Mouse (Mus musculus): ENCODE results near the gene Tmem104. TPM values are rescaled to one million over a fixed set of nuclear protein-coding genes. Genes with fewer than 3 reads are reported as not detected.
A peak's percentile ranks its signal among the peaks of the same experiment; 100 is the strongest.

The Tmem104 gene
- polyA plus RNA-seq, 1 experiment: 21.6 TPM

GRCm38 (mm10) chr11:115233526-115234290 lies 46.4 kb downstream of the Tmem104 start:
- Histone ChIP-seq H3K4me1 (ENCODE audit: control insufficient read depth, insufficient read depth, low read length) (peaks cover 4% of the 10 kb centered on the region; the same call in 1 of the 2 replicates), H3K4me3 (replicated peaks; ENCODE audit: extremely low read depth, low read depth, low read length) (no peak overlapping the region)
- TF ChIP-seq CTCF (IDR thresholded peaks at IDR 0.05; ENCODE audit: insufficient read depth, low read length) (0 out of 2 replicates have a peak, but pooled peaks have one; percentile 20), POLR2A (IDR thresholded peaks at IDR 0.05; ENCODE audit: borderline replicate concordance, extremely low read depth, low read depth, low read length) (no peak)
- 76% methylated on average over 20 of the region's 20 CpGs for WGBS
- DNase-seq: no peak

GRCm38 (mm10) chr11:115234320-115235044 lies 47.2 kb downstream of the Tmem104 start:
- no peak for DNase-seq
- H3K4me3 ChIP-seq (replicated peaks; ENCODE audit: extremely low read depth, low read depth, low read length): no peak overlapping the region
- 80% methylated on average over 15 of the region's 15 CpGs for WGBS
- H3K4me1 ChIP-seq (ENCODE audit: control insufficient read depth, insufficient read depth, low read length): peaks cover 4% of the 10 kb centered on the region; the same call in 1 of the 2 replicates
- no peak for TF ChIP-seq POLR2A (IDR thresholded peaks at IDR 0.05; ENCODE audit: borderline replicate concordance, extremely low read depth, low read depth, low read length)
- TF ChIP-seq CTCF (IDR thresholded peaks at IDR 0.05; ENCODE audit: insufficient read depth, low read length): no peak

DNA sequence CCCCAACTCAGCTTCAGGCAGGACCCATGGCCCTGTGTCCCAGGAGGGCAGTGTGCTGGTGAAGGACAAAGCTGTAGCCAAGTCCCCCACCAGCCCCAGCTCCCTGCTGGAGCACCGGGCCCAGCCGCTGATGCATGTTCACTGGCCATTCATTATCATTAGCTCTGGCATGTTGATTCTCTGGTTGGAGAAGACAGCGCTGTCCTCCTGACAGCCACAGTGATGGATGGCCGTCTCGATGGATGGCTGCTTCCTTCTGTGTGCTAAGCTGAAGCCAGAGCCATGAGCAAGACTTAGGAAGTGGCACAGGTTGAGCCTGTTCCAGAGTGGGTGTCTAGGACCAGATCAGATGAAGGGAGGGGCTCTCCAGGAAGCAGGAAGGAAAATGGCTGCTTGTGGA lies 49.3 kb downstream of the Tmem104 start:
- TF ChIP-seq POLR2A (IDR thresholded peaks at IDR 0.05; ENCODE audit: borderline replicate concordance, extremely low read depth, low read depth, low read length): no peak
- TF ChIP-seq CTCF (IDR thresholded peaks at IDR 0.05; ENCODE audit: insufficient read depth, low read length): no peak
- H3K4me1 ChIP-seq (ENCODE audit: control insufficient read depth, insufficient read depth, low read length): peaks cover 4% of the 10 kb centered on the region; the same call in 1 of the 2 replicates
- WGBS: 30% methylated on average over 5 of the region's 5 CpGs
- no peak for DNase-seq
- H3K4me3 ChIP-seq (replicated peaks; ENCODE audit: extremely low read depth, low read depth, low read length): no peak overlapping the region

DNA sequence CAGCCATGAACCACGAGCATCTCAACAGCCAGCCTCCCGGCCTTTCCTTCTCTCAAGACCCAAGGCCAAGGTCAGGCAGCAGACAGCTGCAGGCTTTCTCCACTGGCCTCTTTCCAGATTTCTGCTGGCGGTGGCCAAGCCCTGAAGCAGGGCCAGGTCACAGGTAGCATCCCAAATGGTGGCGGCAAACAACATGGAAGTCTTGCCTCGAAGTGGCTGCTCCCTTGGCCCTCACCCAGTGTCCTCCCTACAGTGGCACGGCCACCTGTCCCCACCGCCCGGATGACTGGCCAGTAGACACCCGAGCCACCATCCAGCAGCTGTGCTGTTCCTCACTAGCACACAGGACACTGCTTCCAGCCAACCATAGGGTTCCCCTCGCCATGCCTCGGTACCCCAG lies 54.1 kb downstream of the Tmem104 start:
- WGBS: 81% methylated on average over 11 of the region's 11 CpGs
- Histone ChIP-seq H3K4me1 (ENCODE audit: control insufficient read depth, insufficient read depth, low read length) (peaks cover 4% of the 10 kb centered on the region; the same call in 1 of the 2 replicates), H3K4me3 (replicated peaks; ENCODE audit: extremely low read depth, low read depth, low read length) (no peak overlapping the region)
- DNase-seq: no peak
- no peak for TF ChIP-seq POLR2A (IDR thresholded peaks at IDR 0.05; ENCODE audit: borderline replicate concordance, extremely low read depth, low read depth, low read length)
- TF ChIP-seq CTCF (IDR thresholded peaks at IDR 0.05; ENCODE audit: insufficient read depth, low read length): no peak

DNA sequence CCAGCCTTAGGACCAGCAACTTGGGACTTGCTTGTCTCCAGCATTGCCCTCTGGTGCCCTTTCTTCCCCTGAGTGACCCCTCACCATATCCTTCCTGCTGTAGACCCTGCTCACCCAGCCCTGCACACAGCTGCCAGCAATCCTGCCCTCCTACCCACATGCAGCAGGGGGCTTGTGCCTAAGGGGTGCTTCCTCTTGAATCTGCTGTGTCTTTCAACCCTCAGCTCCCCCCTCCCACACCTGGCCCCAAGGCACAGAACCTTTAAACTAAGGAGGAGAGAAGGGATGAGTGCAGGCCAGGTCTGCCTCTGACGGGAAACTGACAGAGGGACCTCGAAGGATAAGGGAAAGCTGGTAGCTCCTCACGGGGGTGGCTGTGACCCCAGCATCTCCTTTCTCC lies 55.5 kb downstream of the Tmem104 start:
- WGBS: 85% methylated on average over 3 of the region's 3 CpGs
- no peak overlapping the region for H3K4me3 ChIP-seq (replicated peaks; ENCODE audit: extremely low read depth, low read depth, low read length)
- DNase-seq: no peak
- H3K4me1 ChIP-seq (ENCODE audit: control insufficient read depth, insufficient read depth, low read length): no peaks in the 10 kb centered on the region
- TF ChIP-seq POLR2A (IDR thresholded peaks at IDR 0.05; ENCODE audit: borderline replicate concordance, extremely low read depth, low read depth, low read length): no peak

GRCm38 (mm10) chr11:115243783-115244182 lies 56.5 kb downstream of the Tmem104 start:
- H3K4me3 ChIP-seq (replicated peaks; ENCODE audit: extremely low read depth, low read depth, low read length): no peak overlapping the region
- DNase-seq: no peak
- TF ChIP-seq CTCF (IDR thresholded peaks at IDR 0.05; ENCODE audit: insufficient read depth, low read length) (no peak), POLR2A (IDR thresholded peaks at IDR 0.05; ENCODE audit: borderline replicate concordance, extremely low read depth, low read depth, low read length) (no peak)
- 87% methylated on average over 12 of the region's 12 CpGs for WGBS
- H3K4me1 ChIP-seq (ENCODE audit: control insufficient read depth, insufficient read depth, low read length): no peaks in the 10 kb centered on the region

- H3K4me3 ChIP-seq (replicated peaks; ENCODE audit: extremely low read depth, low read depth, low read length): no peak overlapping the region
- WGBS: 70% methylated on average over 8 of the region's 8 CpGs
- DNase-seq: no peak
- no peaks in the 10 kb centered on the region for H3K4me1 ChIP-seq (ENCODE audit: control insufficient read depth, insufficient read depth, low read length)
- no peak for TF ChIP-seq POLR2A (IDR thresholded peaks at IDR 0.05; ENCODE audit: borderline replicate concordance, extremely low read depth, low read depth, low read length)
Measured at GRCm38 (mm10) chr11:115244840-115245239, 57.6 kb downstream of the Tmem104 start.

- TF ChIP-seq CTCF (IDR thresholded peaks at IDR 0.05; ENCODE audit: insufficient read depth, low read length) (no peak), POLR2A (IDR thresholded peaks at IDR 0.05; ENCODE audit: borderline replicate concordance, extremely low read depth, low read depth, low read length) (no peak)
- DNase-seq: no peak
- 63% methylated on average over 8 of the region's 8 CpGs for WGBS
Measured at GRCm38 (mm10) chr11:115246386-115246785, 59.1 kb downstream of the Tmem104 start.

DNA sequence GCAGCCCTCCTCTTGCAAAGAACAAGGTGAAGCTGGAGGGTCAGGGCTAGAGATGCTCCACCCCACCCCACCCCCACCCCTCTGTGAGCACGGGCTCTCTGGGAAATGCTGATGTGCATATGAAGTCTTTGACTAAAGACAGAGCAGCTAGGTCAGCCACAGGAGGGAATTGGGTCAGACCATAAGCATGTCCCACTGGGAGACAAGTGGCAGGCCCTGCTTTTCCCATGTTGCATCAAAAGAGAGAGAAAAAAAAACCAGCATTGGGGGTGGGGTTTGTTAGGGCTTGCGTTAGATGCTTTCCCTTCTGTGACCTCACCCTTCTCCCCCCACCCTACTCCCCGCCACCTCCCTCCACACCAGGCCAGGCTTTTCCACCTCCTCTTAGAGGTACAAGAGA lies 60.0 kb downstream of the Tmem104 start:
- Histone ChIP-seq H3K4me1 (ENCODE audit: control insufficient read depth, insufficient read depth, low read length) (0 out of 2 replicates have a peak, but pooled peaks cover 3% of the 10 kb centered on the region), H3K4me3 (replicated peaks; ENCODE audit: extremely low read depth, low read depth, low read length) (no peak overlapping the region)
- WGBS: 28% methylated on average over 3 of the region's 3 CpGs
- no peak for DNase-seq
- TF ChIP-seq POLR2A (IDR thresholded peaks at IDR 0.05; ENCODE audit: borderline replicate concordance, extremely low read depth, low read depth, low read length): no peak
- TF ChIP-seq CTCF (IDR thresholded peaks at IDR 0.05; ENCODE audit: insufficient read depth, low read length): no peak

More at GRCm38 (mm10) chr11:115246386-115246785, 59.1 kb downstream of the Tmem104 start:
- 0 out of 2 replicates have a peak, but pooled peaks cover 3% of the 10 kb centered on the region for H3K4me1 ChIP-seq (ENCODE audit: control insufficient read depth, insufficient read depth, low read length)
- no peak overlapping the region for H3K4me3 ChIP-seq (replicated peaks; ENCODE audit: extremely low read depth, low read depth, low read length)
